Mouse (Mus musculus): ENCODE measurements around the gene Fam126a.

GRCm38 (mm10) chr5:24077739-24078306 is 47.3 kb upstream of the Fam126a start:
- TF ChIP-seq FLI1 (IDR thresholded peaks at IDR 0.05; ENCODE audit: low read length) (no peak), GATA1 (IDR thresholded peaks at IDR 0.05; ENCODE audit: borderline replicate concordance, low read length) (no peak)

All from megakaryocyte, embryonic 14.5 days (primary cell).